Mouse (Mus musculus): Measurements from ENCODE around the gene Slc35e1. TPM values are rescaled to one million over a fixed set of nuclear protein-coding genes. Genes with fewer than 3 reads are reported as not detected.

Slc35e1 gene
- polyA plus RNA-seq (2016; fragmentation: Nextera tagmentation; extraction: Ambion mirVana): 21.5 and 23.8 TPM in 2 replicates

DNA sequence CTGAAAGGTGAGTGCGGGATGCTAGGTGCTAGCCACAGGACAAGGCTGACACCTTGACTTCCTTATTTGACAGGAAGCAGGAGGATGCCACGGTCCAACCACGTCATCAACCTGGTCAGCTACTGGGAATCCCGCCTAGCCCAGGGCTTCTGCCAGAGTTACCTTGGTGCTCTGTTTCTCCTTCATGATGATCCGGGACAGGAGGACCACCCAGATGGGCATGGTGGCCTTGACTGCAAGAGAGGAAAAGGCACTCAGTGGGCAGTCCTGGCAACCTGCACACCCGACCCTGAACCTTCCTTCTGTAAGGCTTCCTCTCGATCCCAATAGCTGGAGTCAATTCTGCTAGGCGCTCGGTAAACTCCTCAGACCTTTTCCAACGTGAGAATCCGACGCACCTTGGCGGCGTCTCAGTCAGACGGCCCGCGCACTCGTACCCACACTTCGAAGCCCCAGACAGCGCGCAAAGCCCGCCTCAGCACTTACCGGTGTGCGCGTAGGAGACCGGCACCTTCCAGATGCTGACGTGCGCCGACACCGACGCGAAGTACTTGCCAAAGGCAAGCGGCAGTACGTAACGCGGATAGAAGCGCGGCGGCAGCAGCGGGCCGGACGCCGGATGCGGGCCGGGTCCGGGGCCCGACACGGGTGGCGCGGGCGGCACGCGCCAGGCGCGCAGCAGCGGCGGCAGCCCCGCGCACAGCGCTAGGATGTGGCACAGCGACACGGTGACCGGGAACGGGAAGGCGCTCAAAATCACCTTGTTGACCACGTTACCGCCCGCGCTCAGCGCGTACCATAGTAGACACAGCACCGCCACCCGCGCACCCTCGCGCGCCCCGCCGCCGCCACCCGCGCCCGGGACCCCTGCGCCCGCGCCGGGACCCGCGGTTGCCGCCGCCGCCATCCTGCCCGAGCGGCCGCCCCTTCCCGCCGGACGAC is at the start of gene Slc35e1:
Slc35e1 (minus strand) TSS at position 935 of the 942 bp plus-strand sequence.
- H3K4me3 ChIP-seq: peak within 1 kb of the TSS; percentile 92
- H3K27me3 ChIP-seq (ENCODE audit: insufficient read depth, poor library complexity, severe bottlenecking): no peaks in the 10 kb centered on the region
- H3K9me3 ChIP-seq: no peaks in the 10 kb centered on the region
- peak within 1 kb of the TSS; percentile 93 for H3K27ac ChIP-seq
- peaks cover 52% of the 10 kb centered on the region for H3K36me3 ChIP-seq
- H3K4me1 ChIP-seq: peaks cover 24% of the 10 kb centered on the region
- DNase-seq (ENCODE audit: low spot score): peak; percentile 84
- 2% methylated on average over 97 of the region's 98 CpGs for WGBS

DNA sequence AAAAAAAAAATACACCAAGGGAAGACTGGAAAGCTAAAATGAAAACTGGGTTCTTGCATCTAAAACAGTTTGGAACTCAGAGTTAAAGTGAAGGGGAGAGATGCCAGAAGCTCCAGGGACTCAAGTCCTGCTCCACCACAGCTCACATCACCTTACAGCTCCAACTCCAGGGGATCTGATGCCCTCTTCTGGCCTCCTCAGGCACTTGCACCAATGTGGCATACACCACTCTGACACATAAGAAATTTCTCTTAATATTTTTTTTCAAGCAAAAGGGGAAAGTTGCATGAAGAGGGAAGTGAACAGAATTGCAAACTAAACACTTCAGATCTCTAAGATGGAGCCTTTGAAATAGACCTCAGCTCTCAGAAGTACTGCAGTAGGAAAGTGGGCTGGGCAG is 46.8 kb upstream of the Slc35e1 start:
- H3K4me3 ChIP-seq: no peak overlapping the region
- H3K27me3 ChIP-seq (ENCODE audit: insufficient read depth, poor library complexity, severe bottlenecking): no peaks in the 10 kb centered on the region
- H3K9me3 ChIP-seq: no peaks in the 10 kb centered on the region
- no peak overlapping the region for H3K27ac ChIP-seq
- H3K36me3 ChIP-seq: peaks cover 13% of the 10 kb centered on the region
- no peaks in the 10 kb centered on the region for H3K4me1 ChIP-seq
- DNase-seq (ENCODE audit: low spot score): no peak

DNA sequence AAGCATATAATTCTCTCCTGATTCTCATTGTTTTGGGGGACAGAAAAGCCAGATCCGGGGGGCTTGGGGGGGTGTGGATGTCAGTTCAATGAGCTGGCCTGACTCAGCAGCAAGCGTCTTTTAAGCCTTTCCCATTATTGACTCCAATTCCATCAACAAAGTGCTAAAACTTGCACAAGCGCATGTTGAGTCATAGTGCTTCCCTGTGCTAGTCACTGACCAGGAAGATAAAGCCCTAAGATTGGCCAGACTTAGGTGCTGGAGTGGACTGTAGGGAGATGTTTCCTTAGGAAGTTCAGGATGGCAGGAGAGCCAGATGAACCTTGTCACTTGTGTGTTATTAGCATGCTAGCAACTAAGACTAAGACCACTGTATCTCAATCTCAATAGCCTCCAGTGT is 42.5 kb upstream of the Slc35e1 start:
- Histone ChIP-seq H3K27me3 (ENCODE audit: insufficient read depth, poor library complexity, severe bottlenecking) (no peaks in the 10 kb centered on the region), H3K27ac (no peak overlapping the region), H3K36me3 (0 out of 2 replicates have a peak, but pooled peaks cover 7% of the 10 kb centered on the region), H3K4me3 (no peak overlapping the region), H3K4me1 (peaks cover 3% of the 10 kb centered on the region; the same call in 1 of the 2 replicates), H3K9me3 (no peaks in the 10 kb centered on the region)
- no peak for DNase-seq (ENCODE audit: low spot score)
- 96% methylated on average over 3 of the region's 3 CpGs for WGBS

DNA sequence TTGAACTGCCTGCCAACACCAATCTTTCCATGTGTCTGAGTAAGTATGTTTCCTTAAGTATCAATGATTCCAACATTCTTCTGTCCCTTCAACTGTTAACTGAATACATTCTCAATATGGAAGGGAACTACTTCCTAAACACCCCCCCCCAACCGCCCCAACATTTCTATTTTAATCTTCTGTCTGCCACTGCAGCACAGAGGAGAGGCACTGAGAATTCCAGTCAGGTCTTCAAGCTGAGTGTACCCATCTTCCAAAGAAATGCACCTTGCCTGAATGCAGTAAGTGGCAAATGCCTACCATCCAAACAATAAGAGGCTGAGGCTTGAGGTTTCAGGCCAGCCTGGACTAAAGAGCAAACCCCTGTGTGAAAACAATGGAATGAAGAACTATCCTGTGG is 39.7 kb upstream of the Slc35e1 start:
- Histone ChIP-seq H3K27ac (no peak overlapping the region), H3K4me3 (no peak overlapping the region), H3K27me3 (ENCODE audit: insufficient read depth, poor library complexity, severe bottlenecking) (no peaks in the 10 kb centered on the region), H3K9me3 (no peaks in the 10 kb centered on the region), H3K4me1 (peaks cover 3% of the 10 kb centered on the region; the same call in 1 of the 2 replicates), H3K36me3 (0 out of 2 replicates have a peak, but pooled peaks cover 10% of the 10 kb centered on the region)
- 89% methylated on average over 1 of the region's 1 CpGs for WGBS
- no peak for DNase-seq (ENCODE audit: low spot score)

DNA sequence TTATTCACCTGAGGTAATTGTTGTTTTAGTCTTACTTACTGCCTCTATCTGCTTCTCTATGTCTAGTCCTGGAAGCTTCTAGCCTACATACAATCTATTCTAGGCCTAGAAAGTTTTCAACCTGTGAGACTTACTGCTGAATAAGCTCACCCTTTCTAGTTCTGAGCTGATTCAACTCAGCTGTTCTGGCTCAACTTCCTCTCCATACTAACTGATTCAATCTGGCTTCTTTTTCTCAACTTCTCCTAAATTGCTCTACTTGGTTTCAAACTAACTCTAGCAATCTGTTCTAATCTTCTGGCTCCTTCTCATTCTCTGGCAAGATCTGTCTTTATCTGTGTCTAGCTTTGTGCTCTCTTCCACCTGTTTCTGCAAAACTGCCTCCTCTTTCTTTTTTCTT is 29.5 kb upstream of the Slc35e1 start:
- DNase-seq (ENCODE audit: low spot score): no peak
- Histone ChIP-seq H3K4me3 (no peak overlapping the region), H3K36me3 (0 out of 2 replicates have a peak, but pooled peaks cover 13% of the 10 kb centered on the region), H3K27me3 (ENCODE audit: insufficient read depth, poor library complexity, severe bottlenecking) (no peaks in the 10 kb centered on the region), H3K9me3 (no peaks in the 10 kb centered on the region), H3K4me1 (peaks cover 27% of the 10 kb centered on the region), H3K27ac (no peak overlapping the region)

DNA sequence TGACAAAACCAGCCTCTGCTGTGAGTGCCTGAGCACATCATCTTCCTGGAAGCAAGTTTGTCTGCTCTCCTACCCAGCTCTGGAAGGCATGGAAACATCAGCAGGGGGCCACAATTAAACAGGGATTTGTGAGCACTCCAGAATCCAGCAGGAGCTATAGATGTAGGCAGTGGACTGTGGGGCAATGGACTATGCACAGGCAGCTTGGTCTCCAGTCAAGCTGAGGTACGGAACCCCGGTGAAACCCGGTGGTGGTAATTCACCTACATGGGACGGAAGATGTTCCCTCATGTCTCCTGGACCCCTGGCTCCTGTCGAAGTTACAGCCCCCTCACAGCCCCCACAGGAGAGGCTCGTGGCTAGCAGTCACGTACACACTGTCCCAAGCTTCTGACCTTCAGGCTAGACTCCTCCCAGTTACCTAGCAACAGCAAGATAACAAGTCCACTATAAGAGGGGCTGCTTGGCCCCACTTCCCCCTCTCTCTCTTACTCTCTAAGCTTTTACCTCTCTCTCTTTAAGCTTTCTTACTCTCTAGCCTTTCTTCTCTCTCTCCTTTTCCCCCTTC is 25.1 kb upstream of the Slc35e1 start:
- Histone ChIP-seq H3K27ac (peak overlapping the region; percentile 86), H3K4me1 (peaks cover 39% of the 10 kb centered on the region), H3K36me3 (0 out of 2 replicates have a peak, but pooled peaks cover 6% of the 10 kb centered on the region), H3K9me3 (no peaks in the 10 kb centered on the region), H3K27me3 (ENCODE audit: insufficient read depth, poor library complexity, severe bottlenecking) (no peaks in the 10 kb centered on the region), H3K4me3 (peak overlapping the region; percentile 17)
- peak; percentile 83 for DNase-seq (ENCODE audit: low spot score)
- WGBS: 48% methylated on average over 7 of the region's 7 CpGs

- DNase-seq (ENCODE audit: low spot score): no peak
- Histone ChIP-seq H3K4me1 (peaks cover 30% of the 10 kb centered on the region), H3K4me3 (no peak overlapping the region), H3K9me3 (no peaks in the 10 kb centered on the region), H3K27ac (peak overlapping the region; percentile 69), H3K36me3 (0 out of 2 replicates have a peak, but pooled peaks cover 6% of the 10 kb centered on the region), H3K27me3 (ENCODE audit: insufficient read depth, poor library complexity, severe bottlenecking) (no peaks in the 10 kb centered on the region)
- 57% methylated on average over 1 of the region's 1 CpGs for WGBS
Observed at GRCm38 (mm10) chr8:72513158-72513557, 20.7 kb upstream of the Slc35e1 start.

DNA sequence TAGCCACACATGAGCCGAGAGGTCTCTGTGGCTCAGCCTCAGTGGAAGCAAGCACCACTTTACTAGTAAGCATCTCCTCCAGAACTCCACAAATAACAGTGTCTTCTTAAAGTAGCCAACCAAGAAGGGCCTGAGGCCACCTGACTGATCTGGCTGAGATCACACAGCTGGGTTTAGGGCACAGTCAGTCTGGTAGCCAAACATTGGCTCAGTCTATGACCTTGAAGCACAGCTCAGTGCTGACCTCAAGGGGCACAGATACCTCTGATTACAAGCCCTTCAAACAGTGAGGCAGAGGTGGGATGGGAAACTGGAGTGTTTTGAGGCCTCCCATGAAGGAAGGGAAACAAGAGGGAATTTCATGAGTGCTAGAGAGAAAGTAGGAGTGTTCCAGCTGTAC is 20.2 kb upstream of the Slc35e1 start:
- no peak overlapping the region for H3K4me3 ChIP-seq
- H3K27me3 ChIP-seq (ENCODE audit: insufficient read depth, poor library complexity, severe bottlenecking): no peaks in the 10 kb centered on the region
- peak overlapping the region; percentile 69 for H3K27ac ChIP-seq
- peaks cover 31% of the 10 kb centered on the region for H3K4me1 ChIP-seq
- no peaks in the 10 kb centered on the region for H3K9me3 ChIP-seq
- no peak for DNase-seq (ENCODE audit: low spot score)
- H3K36me3 ChIP-seq: 0 out of 2 replicates have a peak, but pooled peaks cover 6% of the 10 kb centered on the region
- 93% methylated on average over 1 of the region's 1 CpGs for WGBS

DNA sequence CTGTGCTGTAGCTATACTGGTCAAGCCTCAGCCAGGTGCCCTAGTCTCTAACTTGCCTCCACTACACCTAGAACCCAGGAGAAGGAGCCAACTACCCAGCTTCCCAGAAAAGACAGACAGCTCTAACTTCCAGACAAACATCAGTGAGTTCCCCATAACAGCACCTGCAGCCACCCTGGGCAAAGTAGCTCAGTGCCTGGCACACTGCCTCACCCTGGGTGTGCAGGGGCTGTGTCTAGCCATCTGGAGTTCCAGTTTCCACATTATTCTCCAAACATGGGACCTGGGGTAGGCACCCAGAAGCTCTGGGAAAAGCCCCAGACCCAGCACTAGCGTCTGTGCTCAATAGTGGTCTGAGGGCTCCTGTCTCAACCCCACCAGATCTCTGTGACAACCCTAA is 15.1 kb upstream of the Slc35e1 start:
- 88% methylated on average over 1 of the region's 1 CpGs for whole genome bisulfite sequencing
- Histone ChIP-seq H3K9me3 (no peaks in the 10 kb centered on the region), H3K4me3 (no peak overlapping the region), H3K4me1 (peaks cover 39% of the 10 kb centered on the region), H3K27ac (no peak overlapping the region), H3K36me3 (0 out of 2 replicates have a peak, but pooled peaks cover 2% of the 10 kb centered on the region), H3K27me3 (ENCODE audit: insufficient read depth, poor library complexity, severe bottlenecking) (no peaks in the 10 kb centered on the region)
- no peak for DNase-seq (ENCODE audit: low spot score)

GRCm38 (mm10) chr8:72504637-72505314 is 12.4 kb upstream of the Slc35e1 start:
- Histone ChIP-seq H3K4me1 (peaks cover 41% of the 10 kb centered on the region), H3K36me3 (0 out of 2 replicates have a peak, but pooled peaks cover 6% of the 10 kb centered on the region)

DNA sequence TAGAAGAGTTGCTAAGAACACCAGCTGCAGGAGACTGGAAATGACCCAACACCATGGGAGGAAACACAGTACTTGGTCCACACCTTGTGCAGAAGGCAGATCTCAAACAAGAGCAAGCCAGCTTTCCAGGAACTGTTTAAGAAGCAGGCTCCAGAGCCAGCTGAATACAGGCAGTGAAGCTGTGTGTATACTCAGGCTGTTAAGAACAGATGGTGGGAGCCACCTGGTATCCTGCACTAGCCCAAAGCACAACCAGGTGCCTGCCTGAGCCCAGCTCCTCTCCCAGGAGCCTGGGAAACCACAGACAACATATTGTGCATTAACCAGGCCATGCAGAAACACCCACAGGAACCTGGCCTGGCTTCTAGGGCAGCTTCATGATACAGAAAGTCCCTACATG is 11.7 kb upstream of the Slc35e1 start:
- Histone ChIP-seq H3K9me3 (no peaks in the 10 kb centered on the region), H3K4me3 (no peak overlapping the region), H3K27ac (no peak overlapping the region), H3K27me3 (ENCODE audit: insufficient read depth, poor library complexity, severe bottlenecking) (no peaks in the 10 kb centered on the region), H3K36me3 (peaks cover 13% of the 10 kb centered on the region; the same call in 1 of the 2 replicates), H3K4me1 (peaks cover 47% of the 10 kb centered on the region)
- no peak for DNase-seq (ENCODE audit: low spot score)

More at GRCm38 (mm10) chr8:72504637-72505314, 12.4 kb upstream of the Slc35e1 start:
- Histone ChIP-seq H3K9me3 (no peaks in the 10 kb centered on the region), H3K27me3 (ENCODE audit: insufficient read depth, poor library complexity, severe bottlenecking) (no peaks in the 10 kb centered on the region), H3K4me3 (no peak overlapping the region), H3K27ac (no peak overlapping the region)
- DNase-seq (ENCODE audit: low spot score): no peak

DNA sequence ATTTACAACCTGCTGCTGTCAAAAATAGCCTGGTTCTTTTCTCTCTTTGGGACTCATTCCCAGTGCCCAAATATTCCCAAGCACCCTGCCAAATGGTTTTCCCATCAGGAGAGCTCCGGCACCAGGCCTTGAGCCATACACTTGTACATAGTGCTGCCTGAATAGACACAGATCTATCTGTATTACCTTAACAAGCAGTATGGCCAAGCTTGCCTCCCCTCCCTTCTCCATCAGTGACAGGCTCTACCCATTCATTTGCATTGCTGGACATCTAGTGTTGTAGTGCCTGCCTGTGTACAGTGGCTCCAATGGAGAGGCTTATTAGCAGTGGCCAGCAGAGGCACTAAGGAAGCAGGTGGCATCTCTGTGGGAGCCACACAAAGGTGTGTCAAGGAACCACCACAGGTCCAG is 8.1 kb upstream of the Slc35e1 start:
- Histone ChIP-seq H3K36me3 (peaks cover 37% of the 10 kb centered on the region), H3K9me3 (no peaks in the 10 kb centered on the region), H3K27ac (no peak overlapping the region), H3K4me3 (no peak overlapping the region), H3K27me3 (ENCODE audit: insufficient read depth, poor library complexity, severe bottlenecking) (no peaks in the 10 kb centered on the region), H3K4me1 (peaks cover 30% of the 10 kb centered on the region)
- DNase-seq (ENCODE audit: low spot score): no peak
- WGBS: 96% methylated on average over 1 of the region's 1 CpGs

All from heart, embryonic 10.5 days (tissue).